Mouse (Mus musculus): Measurements from ENCODE around the gene Rab10.

The Rab10 gene

DNA sequence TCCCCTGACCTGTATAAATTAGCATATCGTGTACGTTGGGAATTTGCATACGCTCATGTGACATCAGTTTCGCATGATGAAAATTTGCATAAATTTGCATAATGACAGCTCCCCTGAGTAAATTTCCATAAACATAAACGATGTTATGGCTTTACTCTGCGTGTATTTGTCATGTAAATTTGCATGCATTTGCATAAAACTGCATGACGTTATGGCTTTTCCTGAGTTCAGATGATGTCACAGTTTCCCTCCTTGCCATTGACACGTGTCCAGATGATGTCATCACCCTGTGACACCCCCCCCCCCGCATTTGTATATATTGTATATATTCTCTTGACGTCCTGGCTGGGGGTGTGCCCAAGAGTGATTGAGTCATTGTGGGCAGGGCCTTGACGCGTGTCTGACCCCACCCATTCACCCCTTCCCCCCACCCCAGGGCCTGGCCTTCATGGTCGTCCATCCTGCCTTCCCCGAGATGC lies 73.6 kb downstream of the Rab10 start:
- no peak for DNase-seq

DNA sequence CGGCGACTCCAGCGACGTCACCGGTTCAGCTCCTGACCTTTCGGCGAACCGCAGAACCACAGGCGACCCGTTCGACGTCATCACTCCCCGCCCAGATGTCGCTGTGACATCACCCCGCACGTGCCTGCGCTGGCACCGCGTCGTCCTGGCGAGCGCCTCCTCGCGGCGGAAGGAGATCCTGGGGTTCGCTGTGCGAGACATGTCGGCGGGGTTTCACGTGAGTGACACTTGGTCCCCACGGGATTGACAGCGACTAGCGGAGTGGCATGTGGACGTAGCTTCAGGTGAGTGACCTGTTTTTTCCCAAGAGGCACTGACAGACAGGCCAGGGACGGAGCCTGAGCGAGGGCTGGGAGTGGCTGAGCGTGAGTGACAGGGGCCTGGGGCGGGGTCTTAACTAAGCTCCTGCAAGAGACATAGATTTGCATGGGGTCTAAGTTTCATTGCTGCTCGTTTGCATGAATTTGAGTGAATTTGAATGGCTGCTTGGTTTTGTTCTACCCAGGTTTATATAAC lies 74.1 kb downstream of the Rab10 start:
- DNase-seq: peak; percentile 97

DNA sequence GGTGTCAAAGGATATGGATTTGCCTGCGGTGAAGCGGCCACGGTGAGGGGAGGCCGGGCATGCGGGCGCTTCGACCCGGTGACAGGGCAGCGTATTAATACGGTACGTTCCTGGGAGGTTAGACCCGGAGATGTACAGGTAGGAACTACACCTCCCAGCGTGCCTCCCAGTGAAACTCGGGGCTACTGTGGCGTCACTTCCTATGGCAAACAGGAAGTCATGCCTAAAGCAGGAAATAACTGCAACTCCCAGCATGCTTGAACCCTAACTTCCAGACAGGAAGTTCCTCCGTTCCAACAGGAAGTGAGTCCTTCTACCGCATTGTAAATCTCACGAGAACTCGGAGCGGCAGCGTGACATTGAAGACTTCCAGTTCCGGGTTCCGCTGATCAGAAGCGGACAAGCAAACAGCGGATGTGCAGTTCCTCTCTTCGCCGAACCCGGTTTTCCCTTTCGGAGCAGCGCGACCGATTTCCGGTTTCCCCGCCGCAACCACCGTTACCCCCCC lies 74.6 kb downstream of the Rab10 start:
- peak; percentile 87 to 89 for DNase-seq

DNA sequence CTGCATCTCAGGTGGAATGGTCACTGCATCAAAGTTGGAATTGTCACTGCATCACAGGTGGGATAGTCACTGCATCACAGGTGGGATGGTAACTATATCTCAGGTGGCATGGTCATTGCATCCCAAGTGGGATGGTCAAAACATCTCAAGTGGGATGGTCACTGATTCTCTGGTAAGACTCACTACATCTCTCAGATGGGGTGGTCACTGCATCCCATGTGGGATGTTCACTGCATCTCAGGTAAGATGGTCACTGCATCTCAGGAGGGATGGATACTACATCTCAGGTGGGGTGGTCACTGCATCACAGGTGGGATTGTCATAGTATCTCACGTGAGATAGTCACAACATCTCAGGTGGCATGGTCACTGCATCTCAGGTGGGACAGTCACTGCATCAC lies 75.7 kb downstream of the Rab10 start:
- no peak for DNase-seq

DNA sequence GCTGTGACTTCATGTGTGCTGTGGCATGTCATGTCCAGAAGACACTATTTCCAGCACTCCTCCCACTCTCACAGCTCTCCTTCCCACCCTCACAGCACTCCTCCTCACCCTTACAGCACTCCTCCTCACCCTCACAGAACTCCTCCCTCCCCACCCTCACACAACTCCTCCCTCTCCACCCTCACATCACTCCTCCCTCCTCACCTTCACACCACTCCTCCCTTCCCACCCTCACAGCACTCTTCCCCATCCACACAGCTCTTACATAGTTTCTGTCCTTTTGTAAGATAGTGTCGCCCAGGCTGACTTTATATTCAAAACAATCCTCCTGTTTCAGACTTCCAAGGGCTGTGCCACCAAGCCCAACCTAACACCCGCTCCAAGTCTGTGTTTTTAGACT lies 86.4 kb downstream of the Rab10 start:
- no peak for DNase-seq

DNA sequence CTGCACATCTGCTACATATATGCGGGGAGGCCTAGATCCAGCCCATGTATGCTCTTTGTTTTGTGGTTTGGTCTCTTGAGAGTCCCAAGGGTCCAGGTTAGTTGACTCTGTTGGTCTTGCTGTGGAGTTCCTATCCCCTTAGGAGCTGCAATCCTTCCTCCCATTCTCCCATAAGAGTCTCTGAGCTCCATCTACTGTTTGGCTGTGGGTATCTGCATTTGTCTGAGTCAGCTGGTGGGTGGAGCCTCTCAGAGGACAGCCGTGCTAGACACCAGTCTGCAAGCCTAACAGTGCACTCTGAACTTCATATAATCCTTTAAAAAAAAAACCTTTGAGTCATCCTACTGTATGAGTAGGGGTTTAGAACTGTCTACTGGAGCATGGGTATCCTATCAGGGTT lies 99.6 kb downstream of the Rab10 start:
- DNase-seq: no peak

DNA sequence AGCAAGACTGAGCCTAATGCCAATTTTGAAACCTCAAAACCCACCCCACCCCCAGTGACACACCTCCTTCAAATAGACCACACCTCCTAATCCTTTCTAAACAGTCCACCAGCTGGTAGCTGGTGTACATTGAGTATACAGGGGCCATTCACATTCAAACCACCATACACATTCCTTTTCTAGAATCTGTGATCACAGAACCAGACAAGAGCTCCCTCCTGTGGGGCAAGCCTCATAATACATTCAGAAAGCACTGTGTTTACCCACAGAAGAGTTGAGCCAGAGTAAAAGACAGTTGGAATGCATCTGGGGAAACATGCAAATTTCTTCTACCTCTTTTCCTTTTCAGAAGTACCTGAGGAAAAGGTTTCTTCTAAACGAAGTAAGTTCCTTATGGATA lies 100.6 kb downstream of the Rab10 start:
- DNase-seq: no peak
